Mouse (Mus musculus) kidney, adult 11 months (tissue): Measurements from ENCODE around the gene Grin2a.
"Not testable (repeated sequence)": the region's sequence is repeated elsewhere in the genome, so short reads cannot be mapped to it uniquely, and the experiment has no call there.

Experiments
- DNase-seq: peaks from one replicate; pipeline ENCODE4 v3.0.0; 2022

The Grin2a gene

DNA sequence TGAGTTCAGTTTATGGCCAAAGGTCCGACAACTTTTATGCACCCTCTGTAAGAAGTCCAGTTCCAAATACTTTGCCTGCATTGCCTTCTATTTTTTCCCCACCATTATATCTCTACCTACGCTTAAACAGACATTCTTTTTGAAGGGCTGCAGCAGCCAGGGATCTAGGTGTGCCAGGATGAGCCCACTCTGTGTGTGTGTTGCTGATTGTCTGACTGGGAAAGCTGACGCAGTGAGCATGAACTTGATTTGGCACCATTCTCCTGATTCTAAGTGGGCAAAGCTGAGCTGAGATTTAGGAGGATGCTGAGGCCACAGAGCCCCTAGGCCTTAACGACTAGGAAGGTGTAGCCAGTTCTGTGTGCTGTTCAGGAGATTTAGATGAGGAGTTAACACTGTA is 378.6 kb downstream of the Grin2a start:
- DNase-seq = no peak

DNA sequence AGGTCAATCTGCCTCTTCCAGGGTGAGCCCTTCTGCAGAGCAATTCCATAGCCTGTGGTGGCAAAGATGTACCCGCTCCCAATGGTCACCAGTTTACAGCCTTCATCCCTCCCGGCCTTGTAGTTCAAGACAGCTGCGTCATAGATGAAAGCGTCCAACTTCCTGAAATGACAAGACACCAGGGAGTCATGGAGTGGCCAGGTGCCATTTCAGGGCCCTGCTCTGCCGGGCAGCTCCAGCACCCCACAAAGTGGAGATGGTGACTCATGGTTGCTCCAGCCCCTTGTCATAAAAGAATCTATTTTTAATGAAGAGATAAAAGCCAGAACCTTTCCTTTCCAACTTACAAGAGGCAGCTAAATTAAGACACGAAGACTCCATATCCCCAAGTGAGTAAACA is 382.8 kb downstream of the Grin2a start:
- DNase-seq = not testable (repeated sequence)

DNA sequence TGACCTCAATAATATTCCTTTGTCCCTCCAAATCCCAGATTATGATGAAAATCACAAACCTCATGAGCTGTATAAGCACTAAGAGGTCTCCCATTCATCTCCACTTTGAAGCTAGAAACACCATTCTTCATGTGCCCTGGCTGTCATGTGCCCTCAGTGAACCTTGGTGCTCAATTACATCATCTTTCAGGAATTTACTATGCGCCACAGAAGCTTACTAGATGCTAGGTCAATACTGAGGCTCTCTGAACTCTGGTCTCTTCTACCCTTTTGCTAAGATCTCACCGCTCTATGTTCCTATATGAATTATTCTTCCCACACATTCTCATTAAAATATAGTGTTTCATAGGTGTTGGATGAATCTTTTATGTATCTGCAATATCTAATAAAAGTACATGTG is 387.9 kb downstream of the Grin2a start:
- DNase-seq = no peak

DNA sequence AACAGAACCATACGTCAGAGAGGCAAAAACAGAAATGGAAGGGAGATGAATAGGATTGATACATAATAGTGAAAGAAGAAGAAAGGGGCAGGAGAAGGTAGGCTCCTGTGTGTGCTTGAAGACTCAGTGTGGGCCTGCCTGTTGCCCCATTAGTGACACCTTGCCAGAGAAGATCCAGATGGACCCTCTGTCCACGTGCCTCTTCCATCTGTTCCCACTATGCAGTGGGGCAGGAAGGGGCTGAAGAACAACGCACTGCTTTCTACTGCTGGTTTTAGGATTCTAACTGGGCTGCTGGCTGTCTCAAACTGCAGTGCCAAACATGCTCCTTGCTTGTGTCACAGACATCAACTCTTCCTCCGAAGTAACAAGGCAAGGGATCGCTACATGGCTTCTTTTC is 391.4 kb downstream of the Grin2a start:
- no peak for DNase-seq

DNA sequence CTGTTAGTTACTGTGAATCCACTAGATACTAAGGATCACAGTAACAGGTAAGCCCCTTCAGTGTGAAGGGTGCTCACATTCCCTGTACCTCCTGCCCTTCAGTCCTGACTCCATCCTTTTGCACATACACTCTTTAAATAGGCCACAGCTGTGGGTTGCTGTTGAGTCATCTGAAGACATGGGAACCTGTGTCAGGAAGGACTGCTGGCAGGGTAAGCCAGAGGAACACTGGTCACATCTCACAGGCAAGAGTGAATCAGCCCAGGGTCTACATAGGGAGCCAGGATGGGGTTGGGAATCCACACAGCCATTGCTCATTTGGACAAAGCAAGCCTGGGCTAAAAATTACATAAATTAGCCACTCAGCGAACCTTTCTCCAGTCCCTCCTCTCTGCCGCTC is 392.8 kb downstream of the Grin2a start:
- no peak for DNase-seq

DNA sequence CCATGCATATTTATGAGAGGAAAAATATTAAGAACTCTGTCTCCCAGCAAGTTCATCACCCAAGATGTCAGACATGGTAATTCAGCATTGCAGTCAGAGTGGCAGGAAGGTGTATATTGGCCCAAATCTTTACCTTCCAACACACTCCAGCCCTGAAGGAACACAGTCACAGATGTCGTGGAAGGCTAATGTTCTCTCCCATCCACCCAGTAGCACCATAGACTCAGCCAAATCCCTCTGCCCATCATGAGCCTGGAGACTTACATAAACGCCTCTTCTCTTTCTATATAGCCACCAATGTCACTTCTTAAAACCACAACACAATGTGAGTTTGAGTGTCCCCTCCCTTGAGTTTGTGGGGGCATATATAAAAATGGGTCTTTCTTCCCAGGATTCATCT is 406.2 kb downstream of the Grin2a start:
- no peak for DNase-seq

DNA sequence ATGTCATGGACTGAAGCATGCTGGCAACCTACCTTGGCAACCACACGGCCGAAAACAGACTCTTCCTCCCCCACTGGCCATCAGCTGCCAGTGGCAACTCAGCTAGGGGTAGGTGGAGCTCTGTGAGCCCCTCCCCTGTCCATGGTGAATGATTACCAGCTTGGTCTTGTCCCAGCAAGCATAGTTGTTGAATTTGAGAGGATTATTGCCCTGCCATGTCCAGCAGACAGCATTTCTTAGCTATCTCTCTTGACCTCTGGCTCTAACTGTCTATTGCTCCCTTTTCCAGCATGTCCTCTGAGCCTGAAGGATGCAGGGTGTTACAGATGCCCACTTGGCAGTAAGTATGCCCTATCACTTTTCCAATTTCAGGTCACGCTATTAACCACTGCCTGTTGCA is 406.9 kb downstream of the Grin2a start:
- DNase-seq = peak; percentile 3

DNA sequence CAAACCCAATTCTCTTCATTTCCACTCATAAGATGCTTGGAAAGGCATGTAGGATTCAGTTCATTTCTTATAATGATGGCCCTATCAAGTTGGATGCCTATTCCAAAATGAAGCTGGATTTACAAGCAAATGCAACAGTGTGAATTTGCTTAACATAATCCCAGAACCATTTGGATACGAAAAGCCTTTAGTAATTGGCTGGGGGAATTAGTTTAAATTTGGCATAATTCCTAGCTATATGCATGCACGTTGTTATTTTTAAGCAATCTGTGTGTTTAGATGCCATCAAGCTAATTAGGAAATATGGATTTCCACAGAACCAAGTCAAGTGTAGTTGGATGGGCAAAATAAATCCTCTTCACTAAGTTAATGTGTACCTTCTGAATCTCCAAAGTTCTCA is 411.4 kb downstream of the Grin2a start:
- DNase-seq = no peak

DNA sequence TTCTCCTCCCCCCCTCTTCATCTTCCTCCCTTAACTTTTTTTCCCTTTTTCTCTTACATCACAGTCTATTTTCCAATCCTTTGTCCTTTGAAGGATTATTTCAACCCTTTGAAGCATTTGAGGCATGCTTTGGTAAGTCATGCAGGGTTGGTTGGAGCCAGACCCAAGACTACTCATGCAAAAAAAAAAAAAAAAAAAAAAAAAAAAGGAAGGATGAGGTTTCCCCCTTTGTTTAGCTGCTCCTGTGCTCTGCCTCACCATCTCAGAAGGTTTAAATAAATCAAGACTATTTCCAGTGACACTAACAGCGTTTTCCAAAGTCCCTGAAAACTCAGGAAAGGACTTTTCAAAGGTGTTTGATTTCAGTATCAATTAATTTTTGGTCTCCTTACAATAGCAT is 423.6 kb downstream of the Grin2a start:
- no peak for DNase-seq

DNA sequence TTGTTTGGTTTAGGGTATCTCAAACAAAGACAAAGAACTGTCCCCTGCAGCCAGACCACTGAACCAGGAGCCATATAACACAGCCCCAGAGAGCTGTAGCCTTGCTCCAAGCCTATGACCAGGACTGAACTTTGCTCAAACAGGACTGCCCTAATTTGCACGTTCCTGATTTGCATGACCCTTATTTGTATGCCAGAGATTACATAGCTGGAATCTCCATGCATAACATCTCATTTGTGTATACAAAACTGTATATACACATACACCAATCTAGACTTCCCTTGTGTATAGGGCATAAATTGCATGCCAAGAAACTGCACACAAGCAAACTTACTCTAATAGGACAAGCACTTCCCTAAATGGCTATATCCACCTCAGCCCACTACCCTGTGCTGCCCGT is 428.1 kb downstream of the Grin2a start:
- no peak for DNase-seq

DNA sequence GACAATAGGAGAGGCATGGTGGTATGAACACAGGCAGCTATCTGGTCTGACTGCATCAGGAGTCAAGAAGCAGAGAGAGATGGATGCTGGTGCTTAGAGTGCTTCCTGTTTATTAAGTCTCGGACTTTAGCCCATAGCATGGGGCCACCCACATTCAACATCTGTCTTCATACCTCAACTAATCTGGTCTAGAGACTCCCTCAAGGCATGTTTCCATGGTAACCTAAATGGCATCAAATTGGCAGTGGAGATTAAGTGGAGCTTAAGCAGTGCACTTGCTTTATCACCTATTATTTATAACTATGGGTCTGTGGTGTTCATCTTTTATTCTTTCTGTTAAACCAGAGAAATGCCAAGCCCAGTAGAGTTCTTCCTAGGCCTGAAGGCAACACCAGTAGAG is 433.5 kb downstream of the Grin2a start:
- DNase-seq = no peak

DNA sequence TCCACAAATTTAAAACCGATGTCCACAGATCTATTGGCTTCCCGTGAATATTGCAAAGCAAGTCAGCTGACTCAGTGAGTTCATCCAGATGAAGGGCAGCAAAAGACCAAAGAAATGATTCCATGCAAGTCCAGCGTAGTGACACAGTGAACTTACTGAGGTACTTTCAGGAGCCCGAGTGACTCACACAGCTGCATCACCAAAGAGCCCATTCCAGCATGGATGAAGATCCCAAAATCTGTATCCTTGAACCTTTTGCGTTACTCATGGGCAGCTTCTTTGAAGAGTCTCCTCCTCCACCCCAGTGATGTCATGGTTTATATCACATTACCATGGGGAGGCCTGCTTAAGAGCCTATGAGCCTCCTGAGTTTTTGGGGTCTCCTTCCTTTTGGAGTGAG is 460.2 kb downstream of the Grin2a start:
- no peak for DNase-seq

DNA sequence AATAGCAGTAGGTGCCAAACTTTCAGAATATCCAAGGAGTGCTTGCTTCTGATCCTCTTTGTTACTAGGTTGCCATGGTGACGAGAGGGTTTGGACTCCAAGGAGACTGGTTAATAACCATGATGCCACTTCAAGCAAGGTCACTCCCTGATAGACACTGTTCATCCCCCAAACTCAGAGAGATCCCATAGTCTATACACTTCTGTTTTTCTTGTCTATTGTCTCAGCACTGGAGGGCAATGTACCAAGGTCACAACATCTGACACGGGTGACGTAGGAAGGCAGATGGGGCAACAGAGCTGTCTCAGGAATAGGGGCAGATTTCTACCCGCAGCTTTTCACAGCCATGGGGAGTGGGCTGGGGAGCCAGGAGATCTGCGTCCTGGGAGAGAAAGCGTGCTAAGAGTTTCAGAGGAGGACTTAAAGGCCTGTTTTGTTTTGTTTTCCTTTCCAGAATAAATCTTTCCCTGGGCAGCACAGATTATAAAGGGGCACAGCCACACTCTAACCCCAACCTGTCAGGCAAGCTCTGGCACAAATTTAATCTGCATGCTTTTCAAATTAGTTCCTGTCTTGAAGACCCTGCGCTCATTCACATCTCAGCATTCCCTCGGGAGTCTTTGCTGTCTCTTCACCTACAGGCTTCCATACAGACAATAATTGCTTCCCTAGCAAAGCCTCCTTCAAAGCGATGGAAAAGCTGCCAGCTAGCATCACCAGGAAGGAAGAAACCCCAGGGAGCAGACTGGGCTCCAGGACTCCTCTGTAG is 461.6 kb downstream of the Grin2a start:
- no peak for DNase-seq

DNA sequence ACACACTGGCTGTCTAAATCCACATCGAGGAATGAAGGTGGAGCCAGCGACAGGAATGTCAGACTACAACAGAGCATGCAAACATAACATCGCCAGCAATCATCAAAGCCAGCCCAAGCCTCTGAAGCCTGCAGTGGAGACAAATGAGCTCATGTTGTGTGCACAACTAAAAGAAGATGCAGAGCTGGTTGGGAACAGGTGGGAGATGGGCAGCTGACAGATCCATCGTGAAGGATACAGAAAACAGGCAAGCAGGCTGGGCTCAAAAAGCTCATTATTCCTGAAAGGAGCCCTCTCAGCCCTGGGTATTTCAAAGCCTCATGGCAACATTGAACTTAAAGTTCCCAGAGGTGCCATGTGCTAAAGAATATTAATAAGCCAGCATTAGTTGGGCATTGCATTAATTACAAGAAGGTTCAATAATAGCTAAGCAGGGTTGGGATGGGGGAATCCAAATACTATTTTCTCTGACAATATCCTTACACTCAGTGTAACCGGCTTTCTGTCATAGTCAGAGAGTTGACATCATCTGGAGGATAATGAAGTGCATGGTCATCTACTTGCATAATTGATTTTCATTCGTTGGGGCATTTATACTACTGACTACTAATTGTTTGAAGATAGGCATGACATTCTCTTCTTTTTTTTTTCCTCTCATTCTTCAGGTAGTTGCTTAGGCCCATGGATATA is 462.4 kb downstream of the Grin2a start:
- DNase-seq = no peak

DNA sequence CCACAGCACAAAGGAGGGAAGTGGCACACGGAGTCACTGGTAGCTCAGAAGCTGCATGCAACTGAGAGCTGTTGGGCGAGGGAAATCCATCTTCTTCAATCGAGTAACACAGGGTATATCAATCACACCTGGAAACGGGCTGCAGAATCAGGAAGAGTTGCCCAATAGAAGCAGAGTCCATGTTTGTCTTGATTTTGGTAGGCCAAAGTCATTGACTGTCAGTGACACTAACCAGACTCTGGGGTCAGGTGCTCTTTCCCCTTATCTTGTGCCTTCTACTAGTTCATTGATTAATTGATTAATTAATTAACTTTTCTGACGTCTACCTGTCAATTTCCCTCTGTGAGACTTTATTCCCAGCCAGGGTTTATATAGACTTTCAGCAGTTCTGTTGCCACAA is 468.1 kb downstream of the Grin2a start:
- DNase-seq = no peak

DNA sequence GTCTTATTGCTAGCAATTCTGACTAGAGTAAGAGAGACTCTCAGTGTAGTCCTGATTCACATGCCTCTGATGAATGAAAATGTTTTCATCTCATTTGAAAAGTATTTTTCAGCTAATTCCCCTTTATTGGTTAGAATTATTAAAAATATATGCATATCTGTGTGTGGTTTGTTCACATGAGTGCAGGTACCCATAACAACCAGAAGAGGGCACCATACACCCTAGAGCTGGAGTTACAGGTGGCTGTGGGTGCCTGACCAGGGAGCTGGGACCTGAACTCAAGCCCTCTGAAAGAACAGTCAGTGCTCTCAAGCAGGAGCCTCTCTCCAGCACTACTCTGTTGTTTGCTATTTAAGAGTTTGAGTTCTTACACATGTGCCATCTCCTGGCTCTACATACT is 472.0 kb downstream of the Grin2a start:
- no peak for DNase-seq
